Mouse (Mus musculus) Patski (cell line): ENCODE results near the gene Dcaf7. TPM values are rescaled to one million over a fixed set of nuclear protein-coding genes. Genes with fewer than 3 reads are reported as not detected.
A peak's percentile ranks its signal among the peaks of the same experiment; 100 is the strongest.
"Not testable (repeated sequence)": the region's sequence is repeated elsewhere in the genome, so short reads cannot be mapped to it uniquely, and the experiment has no call there.

Source experiments
- ATAC-seq: fragments of 100-300 bp; one replicate; pipeline ENCODE4 v1.8.0; 2021
- CTCF ChIA-PET: fragments of 350-600 bp; sonication (Branson Sonifier 250); formaldehyde crosslinking; loops from one replicate; lab custom pipeline; 2022; ENCODE audit warnings: inconsistent platforms; lab: Charles Lee
- POLR2A ChIA-PET: fragments of 350-600 bp; sonication (Branson Sonifier 250); formaldehyde crosslinking; loops from one replicate; lab custom pipeline; 2022; ENCODE audit warnings: antibody characterized with exemption, inconsistent platforms; lab: Charles Lee
- DNase-seq: peaks from one replicate; pipeline ENCODE4 v3.0.0-alpha.2; 2011; ENCODE audit warnings: low read depth, low spot score
- H3K27me3 ChIP-seq: fragments of 371-371 bp; one replicate; pipeline ENCODE4 v1.5.1; 2021
- CTCF ChIP-seq: fragments of 100-300 bp; IDR thresholded peaks from one replicate; pipeline ENCODE4 v1.5.1; 2021
- in situ Hi-C: fragments of 300-500 bp; cut with MboI; formaldehyde crosslinking; loops from 3 replicates; pipeline ENCODE4 v1.11.1; 2018; ENCODE audit warnings: low pct_unique_long_range_greater_than_20kb, mixed read lengths
- polyA plus RNA-seq: library from polyadenylated mRNA; unstranded; gene quantifications from one replicate; pipeline ENCODE4 v1.2.3, GENCODE M21; 2021

Gene Dcaf7
- polyA plus RNA-seq, 1 experiment from 2014 or later = 52.8 TPM

DNA sequence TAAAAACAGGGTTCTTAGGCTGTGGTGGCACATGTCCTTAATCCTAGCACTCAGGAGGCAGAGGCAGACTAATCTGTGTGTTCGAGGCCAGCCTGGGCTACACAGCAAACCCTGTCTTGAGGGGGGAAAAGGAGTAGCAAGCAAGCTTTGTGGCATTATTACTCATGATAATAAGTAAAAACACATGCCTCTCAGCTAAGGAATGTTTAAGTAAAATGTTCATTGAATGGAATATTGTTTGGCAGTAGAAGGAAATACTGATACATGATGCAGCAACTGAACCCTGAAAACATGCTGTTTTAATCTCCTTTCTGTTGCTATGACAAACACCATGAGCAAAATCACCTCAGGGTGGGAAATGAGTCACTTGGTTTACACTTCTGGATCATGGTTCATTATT lies 24.6 kb downstream of the Dcaf7 start:
- ATAC-seq (no peak), DNase-seq (no peak)
- no peaks in the 10 kb centered on the region for H3K27me3 ChIP-seq
- ChIA-PET CTCF (interaction anchor here (1.4 to 2.0 kb wide), 3 partner anchors 8 to 134 kb away, joined by 3 to 6 read pairs (median 4); no protein-coding TSS in a partner anchor), POLR2A (no interaction called here)
- TF ChIP-seq CTCF = no peak
- in situ Hi-C loops = no loop called here

DNA sequence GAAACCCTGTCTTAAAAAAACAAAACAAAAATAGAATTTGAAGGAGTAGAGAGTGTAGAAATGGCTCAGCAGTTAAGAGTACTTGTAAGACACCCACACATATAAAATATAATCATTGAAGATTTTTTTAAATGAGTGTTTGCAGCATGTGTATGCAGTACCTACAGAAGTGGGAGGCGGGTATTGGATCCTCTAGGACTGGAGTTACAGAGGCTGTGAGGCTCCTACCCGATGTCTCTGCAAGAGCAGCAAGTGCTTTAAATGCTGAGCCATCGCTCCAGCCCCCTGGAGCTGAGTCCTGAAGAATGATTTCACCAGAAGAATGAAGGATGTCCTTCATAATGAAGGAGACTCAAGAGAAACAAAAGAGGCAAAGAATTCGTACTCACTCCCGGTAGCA lies 27.1 kb downstream of the Dcaf7 start:
- in situ Hi-C loops = no loop called here
- POLR2A ChIA-PET = interaction anchor here (0.6 kb wide), 1 partner anchor 22 kb away, joined by 3 read pairs; no protein-coding TSS in a partner anchor

DNA sequence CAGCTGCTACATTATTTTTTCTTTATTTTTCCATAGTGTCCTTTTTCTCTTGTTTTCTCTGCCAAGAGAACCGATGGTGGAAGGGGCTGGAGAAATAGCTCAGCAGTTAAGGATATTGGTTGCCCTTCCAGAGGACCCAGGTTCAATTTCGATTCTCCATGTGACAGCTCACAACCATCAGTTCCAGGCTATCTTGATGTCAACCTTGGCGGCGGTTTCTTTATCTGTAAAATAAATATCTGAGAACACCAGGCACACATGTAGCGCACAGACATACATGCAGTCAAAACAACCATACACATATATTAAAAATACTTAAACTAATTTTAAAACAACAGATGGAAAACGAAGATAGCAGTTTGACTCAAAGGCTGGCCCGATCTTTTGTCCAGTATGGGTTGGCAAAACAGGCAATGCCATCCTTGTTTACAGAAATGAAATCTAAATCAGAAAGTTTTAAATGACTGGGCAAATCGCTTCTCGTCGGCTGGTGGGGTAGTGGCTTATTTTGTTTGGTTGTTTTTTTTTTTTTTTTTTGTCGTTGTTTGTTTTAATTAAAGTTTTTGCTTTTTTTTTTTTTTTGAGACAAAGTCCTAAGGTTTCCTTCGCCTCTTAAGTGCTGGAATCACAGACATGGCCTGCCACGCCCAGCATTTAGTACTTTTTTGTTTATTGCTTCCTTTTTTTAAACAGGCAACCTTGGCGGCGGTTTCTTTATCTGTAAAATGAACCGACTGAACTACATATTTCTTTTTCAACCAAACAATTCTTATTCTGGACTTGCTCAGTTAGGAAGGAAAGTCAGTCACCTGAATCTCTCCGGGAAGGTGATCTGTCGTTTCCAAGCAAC lies 28.6 kb downstream of the Dcaf7 start:
- no peak for DNase-seq
- POLR2A ChIA-PET = no interaction called here
- no peak for ATAC-seq
- CTCF ChIA-PET = no interaction called here
- no peak for TF ChIP-seq CTCF
- no peaks in the 10 kb centered on the region for H3K27me3 ChIP-seq
- in situ Hi-C loops = no loop called here

More for the DNA sequence above, 27.1 kb downstream of the Dcaf7 start:
- no peak for DNase-seq
- no peaks in the 10 kb centered on the region for H3K27me3 ChIP-seq
- no peak for ATAC-seq
- CTCF ChIA-PET = no interaction called here
- TF ChIP-seq CTCF = no peak

DNA sequence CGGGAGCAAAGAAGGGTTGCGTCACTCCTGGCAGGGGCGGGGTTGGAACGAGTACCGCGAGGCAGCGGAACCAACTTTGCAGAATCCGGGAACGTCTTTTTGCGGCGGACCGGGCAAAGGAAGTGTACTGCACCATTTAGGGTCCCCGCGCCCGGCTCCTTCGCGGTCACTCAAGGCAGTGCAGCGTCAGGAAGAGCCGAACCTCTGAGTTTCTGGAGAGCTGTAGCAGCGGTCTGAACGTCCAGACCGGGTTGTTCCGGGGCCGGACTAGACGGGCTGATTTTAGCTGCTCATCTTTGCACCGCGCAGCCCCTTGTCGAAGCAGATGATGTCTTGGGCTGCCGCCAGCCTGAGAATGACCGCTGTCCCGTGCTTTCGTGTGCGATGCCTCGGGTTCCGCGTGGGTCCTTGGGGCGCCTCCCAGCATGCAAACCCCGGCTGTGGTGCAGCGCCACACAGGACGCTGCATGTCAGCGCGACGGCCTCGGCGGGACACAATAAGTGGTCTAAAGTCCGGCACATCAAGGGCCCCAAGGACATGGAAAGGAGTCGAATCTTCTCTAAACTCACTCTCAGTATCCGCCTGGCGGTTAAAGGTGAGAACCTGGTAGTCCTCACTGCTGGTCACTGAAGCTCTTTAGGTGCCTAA lies 29.4 kb downstream of the Dcaf7 start, which contains the start of gene Taco1:
Gene Taco1, plus strand, starts transcription at position 139 of the 649 bp plus-strand sequence.
- no peaks in the 10 kb centered on the region for H3K27me3 ChIP-seq
- peak; percentile 82 for ATAC-seq
- CTCF ChIA-PET = no interaction called here
- in situ Hi-C loops = no loop called here
- POLR2A ChIA-PET = no interaction called here
- DNase-seq = peak; percentile 77
- peak; percentile 46 for TF ChIP-seq CTCF

DNA sequence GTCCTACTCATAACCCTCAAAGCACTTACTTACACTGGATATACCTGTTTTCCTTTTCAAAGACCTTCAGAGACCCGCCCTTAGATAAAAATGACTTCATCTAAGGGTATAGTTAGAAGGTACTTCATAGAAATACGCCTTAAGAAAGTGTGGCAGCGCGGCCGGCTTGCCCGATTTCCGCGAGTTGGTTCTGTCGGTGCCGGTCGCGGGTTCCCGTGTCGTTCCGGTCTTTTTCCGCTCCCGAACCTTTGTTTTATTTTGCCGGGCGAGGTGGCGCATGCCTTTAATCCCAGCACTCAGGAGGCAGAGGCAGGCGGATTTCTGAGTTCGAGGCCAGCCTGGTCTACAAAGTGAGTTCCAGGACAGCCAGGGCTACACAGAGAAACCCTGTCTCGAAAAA lies 29.9 kb downstream of the Dcaf7 start:
- in situ Hi-C loops, CTCF ChIA-PET, POLR2A ChIA-PET, H3K27me3 ChIP-seq, ATAC-seq: not testable (repeated sequence)
- DNase-seq = peak; percentile 68

DNA sequence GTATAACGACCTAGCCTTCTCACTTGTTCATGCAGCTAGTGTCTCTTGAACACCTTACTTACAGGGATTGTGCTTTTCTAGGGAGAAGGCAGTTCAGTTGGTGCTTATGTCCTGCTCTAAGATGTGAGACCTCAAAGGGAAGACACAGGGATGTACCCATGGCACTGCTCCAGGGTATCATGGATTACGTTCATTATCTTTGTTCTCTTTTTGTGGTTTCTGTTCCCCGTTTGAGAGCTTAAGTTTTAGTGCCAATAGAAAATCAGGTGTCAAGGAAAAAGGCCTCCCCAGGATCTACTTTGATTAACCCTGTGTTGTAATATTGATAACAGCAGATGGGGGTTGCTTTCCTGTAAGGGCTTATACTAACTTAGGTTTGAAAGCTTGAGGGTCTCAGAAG lies 37.1 kb downstream of the Dcaf7 start:
- in situ Hi-C loops = no loop called here
- POLR2A ChIA-PET = no interaction called here
- TF ChIP-seq CTCF = no peak
- ATAC-seq (no peak), DNase-seq (no peak)
- CTCF ChIA-PET = no interaction called here
- no peaks in the 10 kb centered on the region for H3K27me3 ChIP-seq

DNA sequence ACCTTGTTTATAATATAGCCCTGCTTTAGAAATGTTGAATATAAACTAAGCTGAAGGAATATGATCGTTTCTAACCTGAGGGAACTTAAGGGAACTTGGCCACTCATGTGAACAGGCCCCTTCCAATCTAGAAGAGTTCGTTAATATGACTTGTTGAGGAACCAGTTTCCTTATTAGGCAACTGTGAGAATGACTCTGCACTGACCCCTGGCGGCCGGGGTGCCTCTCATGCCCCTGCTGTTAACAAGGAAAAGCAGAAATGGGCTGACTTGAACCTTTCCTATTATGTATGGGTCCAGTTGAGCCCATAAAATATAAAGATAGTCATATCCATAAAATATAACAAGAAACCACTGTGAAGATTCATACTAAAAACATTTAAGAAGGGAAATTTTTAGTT lies 39.6 kb downstream of the Dcaf7 start:
- DNase-seq = no peak
- ChIA-PET CTCF (interaction anchor here (1.5 kb wide), 1 partner anchor 73 kb away, joined by 3 read pairs; no protein-coding TSS in a partner anchor), POLR2A (no interaction called here)
- TF ChIP-seq CTCF = peak; percentile 86
- no peaks in the 10 kb centered on the region for H3K27me3 ChIP-seq
- ATAC-seq = no peak
- in situ Hi-C loops = no loop called here

DNA sequence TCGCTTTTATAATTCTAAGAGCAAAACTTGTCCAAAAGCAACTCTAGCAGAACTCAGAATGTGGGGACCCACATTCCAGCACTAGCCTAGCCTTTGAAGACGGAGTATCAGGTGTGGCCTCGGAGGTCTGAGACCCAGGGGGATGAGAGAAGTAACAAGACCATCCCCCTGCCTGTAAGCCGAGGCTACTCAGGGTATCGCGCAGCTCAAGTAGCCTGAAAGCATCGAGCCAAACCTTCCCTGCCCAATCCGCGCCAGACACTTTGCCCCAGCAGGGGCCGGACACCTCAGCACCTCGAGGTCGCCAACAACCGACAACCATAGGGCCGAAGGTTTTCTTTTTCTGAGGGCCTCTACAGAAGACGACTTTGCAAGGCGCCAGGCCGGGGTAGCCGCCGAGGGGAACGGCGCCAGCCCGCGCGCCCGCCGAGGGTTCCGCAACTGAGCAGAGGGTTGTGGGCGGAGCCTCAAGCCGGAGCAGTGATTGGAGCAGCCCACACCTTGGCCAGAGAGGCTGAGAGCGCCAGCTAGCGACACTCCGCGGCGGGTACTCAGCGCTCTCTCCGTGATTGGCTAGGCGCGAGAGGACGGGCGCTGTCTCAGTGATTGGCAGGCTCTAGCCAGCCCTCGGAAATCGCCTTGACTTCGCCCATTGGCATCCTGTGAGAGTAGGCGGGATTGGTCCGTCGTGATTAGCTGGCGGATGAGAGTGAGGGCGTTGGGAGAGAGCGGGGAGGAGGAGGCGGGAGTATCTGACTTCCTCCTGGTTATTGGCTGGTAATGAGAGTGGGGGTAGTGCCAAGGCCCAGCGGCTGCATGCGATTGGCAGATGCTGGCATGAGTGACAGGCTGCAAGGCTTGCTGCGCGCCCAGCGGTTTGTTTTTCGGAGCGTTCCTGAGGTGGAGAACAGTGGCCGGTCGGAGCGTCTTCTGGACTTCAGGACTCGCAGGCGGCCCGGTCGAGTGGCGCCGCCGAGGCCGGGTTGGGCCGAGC lies 47.3 kb downstream of the Dcaf7 start, which contains the start of gene Map3k3:
Gene Map3k3, plus strand, starts transcription at position 906 of the 994 bp plus-strand sequence.
- ChIA-PET CTCF (interaction anchor here (0.7 to 1.2 kb wide), 2 partner anchors 77 to 202 kb away, joined by 3 read pairs; partner anchors contain the start of gene Limd2), POLR2A (no interaction called here)
- peak; percentile 98 for DNase-seq
- in situ Hi-C loops = no loop called here
- no peaks in the 10 kb centered on the region for H3K27me3 ChIP-seq
- peak; percentile 98 for ATAC-seq
- peak; percentile 99 for TF ChIP-seq CTCF

DNA sequence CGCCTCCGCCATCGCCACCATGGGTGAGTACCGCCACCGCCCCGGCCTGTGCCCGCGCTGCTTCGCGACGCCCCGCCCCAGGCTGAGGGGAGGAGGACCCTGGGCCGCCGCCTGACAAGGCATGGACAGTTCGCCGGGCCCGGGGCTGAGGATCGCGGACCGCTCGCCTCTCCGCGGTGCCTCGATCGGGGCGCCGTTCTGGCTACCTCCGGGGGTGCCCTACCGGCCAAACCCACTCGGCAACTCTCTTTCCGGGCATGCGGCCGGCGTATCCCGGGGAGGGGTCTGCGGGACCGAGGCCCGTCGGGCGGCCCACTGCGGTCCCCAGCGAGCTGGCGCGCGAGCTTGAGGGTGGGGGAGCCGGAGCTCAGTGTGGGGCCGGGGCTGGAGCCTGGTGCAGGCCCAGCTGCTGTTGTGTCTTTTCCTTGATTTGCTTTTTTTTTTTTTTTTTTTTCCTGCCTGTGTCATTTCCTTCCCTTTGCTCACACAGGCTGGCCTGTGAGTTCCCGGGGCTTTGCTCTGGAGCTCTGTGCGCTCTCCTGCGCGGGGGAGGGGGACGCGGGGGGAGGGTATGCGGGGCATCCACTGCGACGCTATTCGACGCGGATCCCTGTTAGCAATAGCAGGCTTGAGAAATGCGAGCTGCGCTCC lies 48.4 kb downstream of the Dcaf7 start:
- TF ChIP-seq CTCF = no peak
- CTCF ChIA-PET = interaction anchor here (1.4 to 2.4 kb wide), 3 partner anchors 13 to 27 kb away, joined by 4 to 6 read pairs (median 5); no protein-coding TSS in a partner anchor
- in situ Hi-C loops = no loop called here
- POLR2A ChIA-PET = interaction anchor here (0.6 to 0.7 kb wide), 2 partner anchors 29 to 71 kb away, joined by 3 to 4 read pairs; no protein-coding TSS in a partner anchor
- no peak for ATAC-seq
- DNase-seq = no peak
- no peaks in the 10 kb centered on the region for H3K27me3 ChIP-seq
